Mouse (Mus musculus) cortical plate, adult 2 months (tissue): ENCODE measurements around the gene Apob. TPM values are rescaled to one million over a fixed set of nuclear protein-coding genes. Genes with fewer than 3 reads are reported as not detected.

Experiments used
- H3K27ac ChIP-seq: fragments of 200-500 bp; 2 replicates; pipeline ENCODE4 v1.5.1; 2012; ENCODE audit warnings: low read length, control low read depth, inconsistent platforms; ENCODE audit not compliant: insufficient read depth
- H3K4me1 ChIP-seq: fragments of 200-500 bp; 2 replicates; pipeline ENCODE4 v1.6.1; 2011; ENCODE audit warnings: low read length; ENCODE audit not compliant: control insufficient read depth, insufficient read depth
- H3K4me3 ChIP-seq: fragments of 200-500 bp; 2 replicates; pipeline ENCODE4 v1.5.1; 2011; ENCODE audit warnings: mild to moderate bottlenecking, low read length, control low read depth; ENCODE audit not compliant: insufficient read depth
- CTCF ChIP-seq: fragments of 200-500 bp; IDR thresholded peaks from 2 replicates; pipeline ENCODE4 v1.5.1; 2011; ENCODE audit warnings: mild to moderate bottlenecking, control low read depth, low read length; ENCODE audit not compliant: insufficient read depth; ENCODE audit errors: extremely low read depth
- POLR2A ChIP-seq: fragments of 200-500 bp; IDR thresholded peaks from 2 replicates; pipeline ENCODE4 v1.6.1; 2011; ENCODE audit warnings: mild to moderate bottlenecking, low read length, control low read depth; ENCODE audit not compliant: insufficient read depth; ENCODE audit errors: extremely low read depth
- polyA plus RNA-seq: library from polyadenylated mRNA; depleted of rRNA; stranded (reverse); fragments of >200 nt; gene quantifications from 2 replicates; pipeline ENCODE4 v1.2.3, GENCODE M21; 2012; rRNA removed

The Apob gene
- polyA plus RNA-seq, result under 0.01 TPM in 1 of 2 replicates, not detected in the other

GRCm38 (mm10) chr12:7977466-7978189 is at the start of gene Apob:
Gene Apob (plus strand): TSS chr12:7977648.
- no peaks in the 10 kb centered on the region for H3K4me1 ChIP-seq
- H3K4me3 ChIP-seq, result no peak within 1 kb of the TSS
- no peak within 1 kb of the TSS for H3K27ac ChIP-seq

GRCm38 (mm10) chr12:7932405-7932920 is 45.0 kb upstream of the Apob start:
- no peak overlapping the region for H3K4me3 ChIP-seq
- no peaks in the 10 kb centered on the region for H3K4me1 ChIP-seq
- H3K27ac ChIP-seq, result no peak overlapping the region
- TF ChIP-seq CTCF, result no peak
- TF ChIP-seq POLR2A, result no peak

More at GRCm38 (mm10) chr12:7977466-7978189, at the start of gene Apob:
- no peak for TF ChIP-seq CTCF
- no peak for TF ChIP-seq POLR2A

GRCm38 (mm10) chr12:7950098-7950745 is 27.2 kb upstream of the Apob start:
- TF ChIP-seq CTCF (no peak), POLR2A (no peak)
- no peaks in the 10 kb centered on the region for H3K4me1 ChIP-seq
- H3K4me3 ChIP-seq, result no peak overlapping the region
- no peak overlapping the region for H3K27ac ChIP-seq

GRCm38 (mm10) chr12:7958851-7959250 is 18.6 kb upstream of the Apob start:
- Histone ChIP-seq H3K27ac (no peak overlapping the region), H3K4me3 (no peak overlapping the region), H3K4me1 (no peaks in the 10 kb centered on the region)
- TF ChIP-seq CTCF (no peak), POLR2A (no peak)

GRCm38 (mm10) chr12:7959310-7959918 is 18.0 kb upstream of the Apob start:
- Histone ChIP-seq H3K4me3 (no peak overlapping the region), H3K27ac (no peak overlapping the region), H3K4me1 (no peaks in the 10 kb centered on the region)
- TF ChIP-seq CTCF (no peak), POLR2A (no peak)

GRCm38 (mm10) chr12:7962314-7962927 is 15.0 kb upstream of the Apob start:
- no peaks in the 10 kb centered on the region for H3K4me1 ChIP-seq
- H3K27ac ChIP-seq, result no peak overlapping the region
- no peak overlapping the region for H3K4me3 ChIP-seq
- TF ChIP-seq POLR2A (no peak), CTCF (no peak)

- no peak overlapping the region for H3K27ac ChIP-seq
- no peak overlapping the region for H3K4me3 ChIP-seq
- no peaks in the 10 kb centered on the region for H3K4me1 ChIP-seq
- TF ChIP-seq CTCF (no peak), POLR2A (no peak)
Observed at GRCm38 (mm10) chr12:7967221-7967620, 10.2 kb upstream of the Apob start.

GRCm38 (mm10) chr12:7970301-7970700 is 7.1 kb upstream of the Apob start:
- H3K4me1 ChIP-seq, result no peaks in the 10 kb centered on the region
- no peak for TF ChIP-seq POLR2A
- no peak for TF ChIP-seq CTCF

GRCm38 (mm10) chr12:7970817-7971216 is 6.6 kb upstream of the Apob start:
- Histone ChIP-seq H3K4me3 (no peak overlapping the region), H3K27ac (no peak overlapping the region), H3K4me1 (no peaks in the 10 kb centered on the region)
- no peak for TF ChIP-seq POLR2A
- no peak for TF ChIP-seq CTCF

More at GRCm38 (mm10) chr12:7970301-7970700, 7.1 kb upstream of the Apob start:
- H3K4me3 ChIP-seq, result no peak overlapping the region
- no peak overlapping the region for H3K27ac ChIP-seq
